Mouse (Mus musculus) bone marrow macrophage, adult 2 months (primary cell): ENCODE results near the gene Jtb.

ENCODE experiments used
- CTCF ChIP-seq: IDR thresholded peaks from 2 replicates; pipeline ENCODE4 v1.5.1; 2012; ENCODE audit warnings: low read depth, mild to moderate bottlenecking, low read length, moderate library complexity
- POLR2A ChIP-seq: IDR thresholded peaks from 2 replicates; pipeline ENCODE4 v1.6.1; 2012; ENCODE audit warnings: mild to moderate bottlenecking, low read depth, low read length, borderline replicate concordance

DNA sequence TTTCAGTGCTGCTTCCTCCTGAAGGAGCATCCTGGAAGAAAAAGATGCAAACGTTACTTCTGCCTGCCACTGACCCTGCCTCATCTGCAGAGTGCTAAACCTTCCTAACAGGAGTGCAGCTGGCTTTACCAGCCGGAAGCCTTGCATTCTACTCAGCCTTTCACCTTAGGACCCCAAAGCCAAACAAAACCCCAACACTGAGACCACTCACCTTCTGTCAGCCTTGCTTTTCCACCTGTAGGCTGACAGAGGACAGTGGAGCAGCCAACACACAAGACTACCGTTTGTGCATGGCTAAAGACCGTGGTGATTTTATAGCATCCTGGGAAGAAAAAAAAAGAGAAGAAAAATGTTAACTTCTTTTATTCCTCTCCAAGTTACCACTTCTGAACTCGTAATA is 18.7 kb upstream of the Jtb start:
- no peak for TF ChIP-seq POLR2A
- no peak for TF ChIP-seq CTCF
